Mouse (Mus musculus) cerebellum, adult 9-11 months (tissue): ENCODE data around the gene Ncstn.

ENCODE experiments used
- DNase-seq: peaks from one replicate; pipeline ENCODE4 v3.0.0; 2022

Gene Ncstn

DNA sequence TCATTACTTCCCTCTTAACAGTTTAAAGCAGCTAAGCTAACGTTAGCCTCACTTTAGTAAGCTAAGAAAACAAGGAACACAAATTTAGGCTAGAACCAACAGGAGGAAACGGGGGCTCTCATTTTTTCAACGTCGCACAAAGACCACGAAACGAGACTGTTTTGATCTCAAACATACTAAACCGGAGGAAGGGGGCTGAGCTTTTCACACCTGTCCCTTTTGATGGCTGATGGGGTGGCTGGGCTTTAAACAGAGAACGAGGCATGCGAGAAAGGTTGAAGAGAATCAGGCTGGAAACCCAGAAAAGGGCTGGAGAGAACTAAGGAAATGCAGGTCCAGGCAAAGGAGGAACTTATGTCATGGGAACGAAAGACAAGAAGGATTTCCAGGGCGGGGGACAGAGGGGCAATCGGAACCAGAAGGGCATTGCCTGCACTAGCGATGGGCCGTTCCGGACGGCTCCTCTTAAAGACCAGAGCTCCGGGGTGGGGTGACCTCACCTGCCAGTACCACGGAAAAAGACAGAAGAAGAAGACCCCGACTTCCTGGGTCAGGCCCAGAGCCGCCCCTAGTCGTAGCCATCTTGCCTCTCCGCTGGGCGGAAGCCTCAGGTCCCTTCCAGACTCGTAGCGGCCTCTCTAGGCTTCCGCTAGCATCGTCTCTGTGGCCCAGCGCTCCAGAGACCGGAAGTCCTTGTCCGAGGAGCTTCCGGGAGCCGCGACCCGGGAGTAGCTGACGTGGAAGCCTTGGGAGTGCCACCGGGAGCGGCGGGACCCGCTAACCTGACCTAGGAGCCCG is at the start of gene Ncstn, which contains the start of gene Copa:
Gene Ncstn, minus strand, starts transcription at position 695 of the 798 bp plus-strand sequence.
Gene Copa, plus strand, starts transcription at position 429 of the 798 bp plus-strand sequence.
- DNase-seq, result peak; percentile 93

DNA sequence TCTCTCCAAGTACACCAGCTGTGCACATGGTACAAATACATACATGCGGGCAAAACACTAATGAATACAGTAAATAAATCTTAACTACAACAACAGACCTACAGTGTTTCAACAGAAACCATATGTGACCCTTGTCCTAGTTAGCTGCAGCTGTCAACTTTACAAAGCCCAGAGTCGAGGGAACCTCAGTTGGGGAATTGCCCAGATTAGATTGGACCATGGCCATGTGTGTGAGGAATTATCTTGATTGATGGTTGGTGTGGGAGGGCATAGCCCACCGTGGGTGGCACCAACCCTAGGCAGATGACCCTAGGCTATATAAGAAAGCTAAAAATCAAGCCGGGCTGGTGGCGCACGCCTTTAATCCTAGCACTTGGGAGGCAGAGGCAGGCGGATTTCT is 49.7 kb upstream of the Ncstn start:
- no peak for DNase-seq

DNA sequence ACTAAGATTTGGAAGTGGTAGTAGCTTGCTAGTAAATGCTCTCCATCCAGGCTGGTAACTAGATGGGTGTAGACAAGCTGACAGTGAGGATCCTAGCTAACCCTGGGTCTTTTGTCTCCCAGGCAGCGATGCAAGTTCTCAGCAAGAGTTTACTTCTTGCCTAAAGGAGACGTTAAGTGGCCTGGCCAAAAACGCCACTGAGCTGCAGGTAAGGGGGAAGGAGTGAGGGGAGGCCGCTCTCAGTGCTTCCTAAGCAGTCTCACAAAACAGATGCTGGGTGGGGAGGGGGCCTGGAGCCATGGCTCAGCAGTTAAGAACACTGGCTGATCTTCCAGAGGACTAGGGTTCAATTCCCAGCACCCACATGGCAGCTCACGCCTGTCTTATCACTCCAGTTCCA is 47.2 kb upstream of the Ncstn start:
- DNase-seq, result no peak

DNA sequence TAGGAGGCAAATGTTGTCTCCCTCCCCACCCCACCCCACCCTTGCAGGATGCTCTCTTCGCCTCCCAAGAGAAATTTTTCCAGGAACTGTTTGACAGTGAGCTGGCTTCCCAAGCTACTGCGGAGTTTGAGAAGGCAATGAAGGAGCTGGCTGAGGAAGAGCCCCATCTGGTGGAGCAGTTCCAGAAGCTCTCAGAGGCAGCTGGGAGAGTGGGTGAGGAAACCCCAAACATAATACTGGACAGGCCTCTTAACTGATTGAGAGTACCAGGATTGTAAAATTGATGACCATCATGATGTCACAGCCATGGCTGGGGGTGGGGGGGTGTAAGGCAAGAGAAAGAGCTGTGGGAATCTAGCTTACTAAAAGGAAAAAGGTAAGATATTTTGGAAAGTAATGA is 46.5 kb upstream of the Ncstn start:
- DNase-seq, result no peak

DNA sequence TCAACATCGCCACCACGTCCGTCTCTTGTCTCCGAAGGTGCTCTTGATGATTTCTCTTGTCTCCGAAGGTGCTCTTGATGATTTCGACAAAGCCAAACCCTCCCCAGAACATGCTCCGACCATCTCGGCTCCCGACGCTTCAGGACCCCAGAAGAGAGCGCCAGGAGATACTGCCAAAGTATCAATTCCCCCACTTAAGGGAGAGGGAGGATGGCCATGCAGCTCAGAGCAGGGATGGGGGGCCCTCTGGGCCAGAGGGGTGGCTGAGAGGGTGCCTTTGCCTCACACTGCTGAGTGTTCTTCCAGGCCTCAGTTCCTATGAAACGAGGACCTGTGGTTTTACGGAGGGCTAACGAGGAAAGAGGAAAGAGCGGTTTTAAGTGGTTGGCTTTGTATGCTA is 46.0 kb upstream of the Ncstn start:
- no peak for DNase-seq

DNA sequence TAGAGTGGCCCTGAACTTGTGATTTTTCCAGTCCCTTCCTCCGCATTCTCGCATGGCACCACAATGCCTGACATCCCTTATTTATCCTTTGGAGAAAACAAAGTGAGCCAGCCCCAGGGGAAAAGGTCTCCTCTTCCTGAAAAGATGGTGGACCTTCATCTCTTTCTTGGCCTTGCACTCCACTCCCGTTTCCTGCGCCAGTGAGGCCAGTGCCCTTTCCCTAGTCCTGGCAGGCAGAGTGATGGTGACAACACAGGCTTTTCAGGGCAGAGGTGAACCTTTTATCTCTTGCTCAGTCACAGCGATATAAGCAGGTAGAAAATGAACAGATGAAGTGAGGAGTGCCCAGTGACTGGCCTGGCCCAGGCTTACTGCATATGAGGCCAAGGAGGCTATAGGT is 44.9 kb upstream of the Ncstn start:
- DNase-seq, result no peak

DNA sequence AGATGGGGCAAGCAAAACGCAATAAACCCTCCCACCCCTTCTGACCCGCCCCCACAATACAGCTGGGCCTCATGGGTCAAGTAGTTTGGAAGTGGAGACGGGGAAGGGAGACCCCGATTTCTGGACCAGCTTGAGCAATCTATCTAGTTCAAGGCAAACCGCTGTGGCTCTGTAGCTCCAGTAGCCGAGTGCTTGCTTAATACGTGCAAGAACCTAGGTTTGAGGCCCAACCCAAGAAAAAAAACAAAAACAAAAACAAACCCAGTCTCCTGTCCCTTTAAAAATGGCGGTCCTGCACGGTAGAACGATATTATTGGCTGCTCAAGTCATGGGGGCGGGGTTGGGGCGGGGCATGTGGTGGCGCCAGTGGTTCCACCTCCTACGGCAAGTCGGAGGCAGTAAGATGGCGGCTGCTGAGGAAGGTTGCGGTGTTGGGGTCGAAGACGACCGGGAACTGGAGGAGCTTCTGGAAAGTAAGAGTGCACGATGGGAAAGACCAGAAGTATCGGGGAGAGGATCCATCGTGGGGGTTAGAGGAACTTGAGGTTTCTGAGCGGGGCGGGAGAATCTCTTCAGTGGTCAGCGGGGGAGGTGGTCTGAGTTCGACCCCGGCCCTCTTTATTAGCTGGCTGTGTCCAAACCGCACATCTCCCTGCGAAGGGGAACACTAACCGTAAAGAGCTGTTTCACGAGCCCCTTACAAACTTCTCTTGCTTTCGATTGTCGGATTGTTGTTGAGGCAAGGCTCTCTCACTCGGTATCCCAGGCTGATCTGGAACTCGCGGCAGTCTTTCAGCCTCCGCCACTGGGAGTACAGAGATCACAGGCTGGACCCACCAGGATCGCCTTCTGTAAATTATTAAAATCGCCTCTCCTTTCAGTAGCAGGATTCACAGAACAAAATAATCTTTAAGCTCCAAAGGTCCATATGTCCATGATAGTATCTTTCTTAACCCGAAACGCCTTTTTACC is 44.1 kb upstream of the Ncstn start, which contains the start of gene Pex19:
Gene Pex19, plus strand, starts transcription at position 380 of the 972 bp plus-strand sequence.
- peak; percentile 79 for DNase-seq

DNA sequence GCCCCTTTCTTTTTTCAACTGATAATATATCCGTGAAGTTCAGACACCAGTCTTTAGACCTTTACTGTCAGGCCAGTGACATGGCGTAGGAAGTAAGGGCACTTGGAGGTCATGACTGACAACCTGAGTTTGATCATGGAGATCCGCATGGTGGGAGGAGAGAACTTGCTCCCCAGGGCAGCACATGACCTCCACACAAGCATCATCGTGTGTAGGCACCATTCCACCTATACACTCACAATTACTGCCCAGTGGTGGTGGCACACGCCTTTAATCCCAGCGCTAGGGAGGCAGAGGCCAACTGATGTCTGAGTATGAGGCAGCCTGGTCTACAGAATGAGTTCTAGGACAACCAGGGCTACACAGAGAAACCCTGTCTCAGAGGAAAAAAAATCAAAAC is 42.0 kb upstream of the Ncstn start:
- no peak for DNase-seq

DNA sequence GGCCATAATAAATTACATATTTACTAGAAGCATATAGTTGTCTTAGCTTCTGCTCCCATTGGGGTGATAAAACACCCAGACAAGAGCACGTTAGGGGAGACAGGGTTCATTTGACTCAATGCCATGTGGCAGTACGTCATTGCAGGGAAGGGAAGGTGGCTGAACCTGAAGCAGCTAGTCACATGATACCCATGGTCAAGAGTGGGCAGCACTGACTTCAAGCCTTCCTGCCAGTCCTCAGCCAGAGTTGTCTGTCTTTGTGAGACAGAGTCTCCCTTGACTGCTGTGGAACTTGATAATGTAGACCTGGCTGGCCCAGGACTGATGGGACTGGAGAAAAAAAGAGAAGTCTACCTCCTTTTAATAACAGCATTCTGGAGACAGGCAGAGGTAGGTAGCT is 40.1 kb upstream of the Ncstn start:
- DNase-seq, result no peak

DNA sequence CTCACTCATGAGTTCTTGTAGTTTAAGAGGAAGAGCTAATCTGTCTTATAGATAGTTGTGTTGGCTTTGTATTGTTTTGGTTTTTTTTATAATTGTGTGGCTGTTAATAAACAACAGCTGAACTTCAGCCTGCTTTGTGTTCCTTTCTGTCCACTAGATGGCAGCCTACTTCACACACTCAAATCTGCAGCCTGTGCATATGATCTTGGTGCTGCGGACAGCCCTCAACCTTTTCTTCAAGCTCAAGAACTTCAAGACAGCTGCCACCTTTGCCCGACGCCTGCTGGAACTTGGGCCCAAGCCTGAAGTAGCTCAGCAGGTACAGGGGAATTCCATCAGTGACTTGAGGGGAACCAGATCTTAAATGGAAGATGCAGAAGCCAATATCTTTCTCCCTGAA is 37.1 kb upstream of the Ncstn start:
- peak; percentile 54 for DNase-seq

DNA sequence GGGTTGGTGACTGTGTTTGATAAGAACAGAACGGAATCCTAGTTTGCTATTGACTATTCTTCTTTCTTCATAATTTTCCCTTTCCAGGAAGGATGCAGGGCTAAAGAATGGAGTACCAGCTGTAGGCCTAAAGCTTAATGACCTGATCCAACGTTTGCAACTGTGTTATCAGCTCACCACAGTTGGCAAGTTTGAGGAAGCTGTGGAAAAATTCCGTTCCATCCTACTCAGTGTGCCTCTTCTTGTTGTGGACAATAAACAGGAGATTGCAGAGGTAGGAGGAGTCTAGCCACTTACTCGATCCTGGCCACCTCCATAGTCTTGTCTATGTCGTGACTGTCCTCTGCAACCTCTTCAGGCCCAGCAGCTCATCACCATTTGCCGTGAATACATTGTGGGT is 36.5 kb upstream of the Ncstn start:
- DNase-seq, result no peak

DNA sequence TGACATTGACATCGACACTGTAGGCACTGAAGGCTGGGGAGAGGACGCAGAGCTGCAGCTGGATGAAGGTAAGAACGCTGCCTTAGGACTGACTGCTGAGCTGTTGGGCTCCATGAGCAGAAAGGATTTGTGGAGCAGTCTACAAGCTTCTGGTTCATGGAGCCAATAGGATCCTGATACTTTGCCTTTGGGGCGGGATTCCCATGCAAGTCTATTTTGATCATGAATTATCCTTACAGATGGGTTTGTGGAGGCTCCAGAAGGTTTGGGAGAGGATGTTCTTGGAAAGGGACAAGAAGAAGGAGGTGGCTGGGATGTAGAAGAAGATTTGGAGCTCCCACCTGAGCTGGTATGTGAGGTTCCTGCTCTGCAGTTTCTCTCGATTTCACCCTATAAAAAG is 34.4 kb upstream of the Ncstn start:
- no peak for DNase-seq

DNA sequence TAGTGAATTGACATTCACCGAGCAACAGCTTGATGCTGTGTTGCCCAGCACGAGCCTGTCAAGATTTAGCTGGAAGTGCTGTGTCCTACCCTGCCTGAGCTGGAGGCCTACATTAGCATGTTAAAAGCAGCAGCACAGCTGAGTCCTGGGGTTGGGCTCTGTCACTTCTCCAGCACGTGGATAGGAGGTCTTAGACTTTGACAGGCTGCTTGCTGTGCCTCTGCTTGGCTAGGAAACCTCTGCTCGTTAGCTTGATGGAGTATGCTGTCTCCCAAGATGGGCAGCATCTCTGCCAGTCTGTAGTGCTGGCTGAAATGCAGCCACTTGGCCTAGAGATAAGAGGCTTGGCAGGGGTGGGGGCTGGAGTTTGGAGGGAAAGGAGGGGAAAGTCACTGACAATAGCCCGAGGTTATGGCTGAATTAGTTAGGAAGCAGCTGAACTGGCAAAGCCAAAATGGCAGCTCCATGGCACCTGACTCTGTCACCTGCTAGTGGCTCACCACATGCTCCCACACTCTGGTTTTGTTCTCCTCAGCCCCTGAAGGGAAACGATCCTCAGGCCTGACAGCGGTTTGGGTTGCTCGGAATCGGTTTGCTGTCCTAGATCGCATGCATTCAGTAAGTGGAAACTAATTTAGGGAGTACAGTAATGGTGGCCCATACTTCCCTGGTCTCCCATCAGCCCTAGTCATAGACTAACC is 25.3 kb upstream of the Ncstn start:
- DNase-seq, result no peak

DNA sequence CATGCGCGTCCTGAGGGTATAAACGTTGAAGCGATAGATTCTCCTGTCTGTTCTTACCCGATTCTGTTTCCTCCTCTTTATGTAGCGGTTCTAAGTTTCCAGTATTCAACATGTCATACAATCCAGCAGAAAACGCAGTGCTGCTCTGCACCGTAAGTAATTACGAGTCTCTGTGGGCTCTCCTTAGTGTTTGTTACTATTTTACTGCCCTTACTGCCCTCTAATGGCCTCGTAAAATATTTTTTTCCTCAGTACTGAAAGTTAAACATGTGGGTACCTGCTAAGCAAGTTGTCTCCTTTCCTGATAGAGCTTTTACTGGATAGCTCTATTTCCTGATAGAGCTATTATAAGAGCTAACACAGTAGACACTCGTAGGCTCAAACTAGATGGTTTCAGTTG is 22.5 kb upstream of the Ncstn start:
- no peak for DNase-seq

DNA sequence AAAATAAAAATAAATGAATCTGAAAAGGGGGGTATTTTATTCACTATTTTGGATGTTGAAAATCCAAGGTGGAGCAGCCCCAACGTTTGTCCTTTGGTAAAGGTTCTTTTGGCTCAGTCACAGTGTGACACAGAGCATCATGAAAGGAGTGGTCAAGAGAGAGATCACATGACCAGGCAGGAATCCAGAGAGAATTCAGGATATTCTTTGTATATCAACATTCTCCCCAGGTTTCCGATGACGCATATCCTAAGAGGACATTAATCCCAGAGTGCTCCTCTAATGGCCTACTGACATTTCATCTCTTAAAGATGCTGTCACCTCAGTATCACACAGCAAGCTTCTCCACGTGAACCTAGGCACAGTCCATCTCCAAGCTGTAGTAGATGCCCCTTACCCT is 21.0 kb upstream of the Ncstn start:
- no peak for DNase-seq

DNA sequence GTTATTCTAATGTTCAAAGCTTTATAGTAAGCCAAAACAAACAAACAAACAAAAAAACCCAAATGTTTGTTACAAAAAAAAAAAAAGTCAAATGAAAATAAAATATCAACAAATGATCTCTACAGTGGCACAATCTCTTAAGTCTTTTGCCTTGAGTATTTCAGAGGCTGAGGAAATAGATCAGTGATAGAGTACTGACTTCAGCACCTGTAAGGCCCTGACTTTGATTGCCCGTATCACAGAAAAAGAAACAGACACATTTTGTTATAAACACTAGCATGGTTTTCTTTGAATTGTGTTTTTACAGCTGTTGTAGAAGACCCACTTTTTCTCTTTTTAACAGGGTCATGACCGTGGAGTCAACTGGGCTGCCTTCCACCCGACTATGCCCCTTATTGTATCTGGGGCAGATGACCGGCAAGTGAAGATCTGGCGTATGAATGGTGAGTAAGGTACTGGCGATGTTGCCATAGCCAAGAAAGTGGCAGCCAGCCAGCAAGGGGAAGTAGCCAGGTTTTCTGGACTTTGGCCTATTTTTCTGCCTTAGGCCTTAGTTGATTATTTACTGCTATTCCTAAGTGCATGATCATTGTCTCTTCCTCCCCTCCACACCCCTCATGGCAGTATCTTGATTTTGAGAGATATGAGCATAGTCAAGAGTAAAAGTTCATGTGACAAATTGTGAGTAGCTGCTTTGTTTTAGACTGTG is 16.9 kb upstream of the Ncstn start:
- peak; percentile 29 for DNase-seq

DNA sequence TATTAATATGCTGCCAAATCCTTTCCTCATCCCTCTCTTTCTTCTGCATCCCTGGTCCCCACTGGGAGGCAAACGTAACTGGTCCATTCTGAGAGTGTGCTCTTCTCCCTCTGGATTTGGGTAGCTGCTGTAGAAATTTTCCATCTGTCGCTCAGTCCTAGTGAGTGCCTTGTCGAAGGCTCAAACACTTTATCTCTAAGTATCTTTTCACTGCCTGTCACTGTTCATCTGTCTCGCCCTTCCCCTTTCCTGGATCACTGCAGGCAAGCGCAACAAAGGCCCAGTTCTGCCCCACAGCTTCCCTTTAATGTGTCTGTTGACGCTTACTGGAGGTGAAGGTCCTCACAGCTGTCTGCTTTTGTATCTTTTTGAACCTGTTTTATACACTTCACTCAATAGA is 12.6 kb upstream of the Ncstn start:
- no peak for DNase-seq

DNA sequence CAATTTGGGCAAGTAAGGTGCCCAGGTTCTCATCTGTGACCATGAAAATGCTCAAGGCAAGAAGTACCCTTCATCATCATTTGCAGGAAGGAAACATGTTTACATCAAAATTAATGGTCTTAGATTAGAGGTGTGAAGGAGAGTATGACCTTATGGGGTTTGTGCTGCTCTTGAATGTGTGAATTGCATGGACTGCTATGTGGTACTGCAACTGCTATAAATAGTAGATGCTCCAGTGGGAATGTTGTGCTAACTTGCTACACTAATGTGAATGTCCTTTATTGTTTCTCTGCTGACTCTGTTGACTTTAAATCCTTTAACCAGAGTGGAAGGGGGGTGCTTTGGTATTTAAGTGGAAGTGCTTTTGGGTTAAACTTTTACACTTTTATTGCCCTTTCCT is 11.7 kb upstream of the Ncstn start:
- DNase-seq, result no peak

DNA sequence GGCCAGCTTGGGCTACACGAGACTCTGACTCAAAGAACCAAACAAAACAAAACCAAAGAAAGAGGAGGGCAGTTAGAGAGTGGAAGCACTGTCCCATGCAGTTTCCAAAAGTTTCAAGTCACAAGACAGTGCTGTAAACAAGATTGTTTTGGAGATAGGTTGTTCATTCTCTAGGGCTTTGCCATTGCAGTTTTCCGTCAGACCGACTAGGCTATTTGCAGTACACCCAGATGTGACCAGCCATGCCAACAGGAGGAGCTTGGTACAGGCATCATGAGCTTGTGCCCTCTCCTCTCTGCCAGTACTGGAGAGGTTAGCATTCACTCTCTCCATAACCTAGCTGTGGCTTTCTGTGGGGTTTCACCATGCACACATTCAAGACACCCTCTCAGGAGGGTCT is 10.9 kb upstream of the Ncstn start:
- no peak for DNase-seq

DNA sequence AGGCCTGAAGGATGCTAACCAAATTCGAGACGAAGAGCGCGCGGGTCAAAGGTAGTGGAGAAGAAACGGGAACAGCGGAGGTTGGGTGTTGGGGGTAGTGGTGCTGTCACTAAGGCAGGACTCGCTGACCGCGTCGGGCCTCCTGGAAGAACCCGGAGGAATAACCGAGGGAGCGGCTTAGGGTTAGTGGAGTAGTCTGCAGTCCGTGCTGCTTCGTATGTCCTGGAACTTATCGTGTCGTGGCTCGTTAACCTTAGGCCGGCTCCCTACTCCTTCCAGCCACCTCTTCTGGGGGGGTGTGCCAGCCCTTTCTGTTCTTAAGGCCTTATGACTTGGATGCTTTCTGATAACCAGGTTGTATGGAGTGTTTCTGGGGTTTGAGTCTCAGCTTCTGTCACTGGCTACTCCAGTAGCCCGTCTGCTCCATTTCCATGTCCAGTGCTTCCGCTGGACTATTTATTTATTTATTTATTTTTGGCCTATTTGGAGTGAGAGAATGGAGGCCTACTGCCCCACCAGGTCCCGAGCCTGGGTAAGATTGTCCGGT is 377 bp upstream of the Ncstn start:
- DNase-seq, result no peak

DNA sequence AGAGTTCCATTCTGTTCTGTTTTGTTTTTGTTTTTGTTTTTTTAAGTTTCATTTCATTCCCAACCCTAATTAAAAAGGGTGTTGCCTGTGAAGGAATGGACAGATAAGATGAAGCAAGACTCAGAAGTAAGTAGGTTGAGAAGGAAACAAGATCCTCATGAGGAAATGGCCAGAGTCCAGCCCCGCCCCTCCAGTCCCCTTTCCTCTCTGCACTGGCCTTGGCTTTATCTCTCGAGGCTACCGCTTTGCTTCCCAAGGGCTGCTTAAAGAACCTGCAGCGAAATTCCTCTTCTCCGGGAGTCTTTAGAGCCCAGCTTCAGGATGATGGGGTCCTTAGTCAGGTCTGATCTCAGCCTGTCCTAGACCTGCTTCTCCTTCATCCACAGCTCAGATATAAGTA is 4.6 kb downstream of the Ncstn start:
- no peak for DNase-seq

DNA sequence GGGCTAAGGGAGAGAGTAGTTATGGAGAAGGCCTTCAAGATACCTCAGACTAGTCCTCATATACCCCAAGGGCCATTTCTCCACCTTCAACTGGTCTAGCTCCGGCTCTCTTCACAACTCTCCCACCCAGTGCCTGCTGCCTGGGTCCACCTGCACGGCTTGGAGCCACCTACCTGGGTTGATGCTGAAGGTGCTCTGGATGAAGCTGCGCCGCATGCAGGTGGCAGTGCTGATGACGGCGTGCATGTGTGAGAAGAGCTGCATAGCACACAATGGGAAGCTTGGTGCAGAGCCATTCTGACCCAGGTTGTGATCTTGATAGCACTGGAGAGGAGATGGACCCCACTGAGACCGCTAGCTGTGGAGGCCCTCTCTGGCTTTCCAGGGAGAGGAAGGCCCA is 10.0 kb downstream of the Ncstn start:
- DNase-seq, result no peak
